Mouse (Mus musculus) telencephalon, adult 2 months (tissue): ENCODE results near the gene Rnf114.

ENCODE experiments used
- DNase-seq: peaks from one replicate; pipeline ENCODE4 v3.0.0-alpha.2; 2011; ENCODE audit warnings: low read depth, low spot score

The Rnf114 gene

DNA sequence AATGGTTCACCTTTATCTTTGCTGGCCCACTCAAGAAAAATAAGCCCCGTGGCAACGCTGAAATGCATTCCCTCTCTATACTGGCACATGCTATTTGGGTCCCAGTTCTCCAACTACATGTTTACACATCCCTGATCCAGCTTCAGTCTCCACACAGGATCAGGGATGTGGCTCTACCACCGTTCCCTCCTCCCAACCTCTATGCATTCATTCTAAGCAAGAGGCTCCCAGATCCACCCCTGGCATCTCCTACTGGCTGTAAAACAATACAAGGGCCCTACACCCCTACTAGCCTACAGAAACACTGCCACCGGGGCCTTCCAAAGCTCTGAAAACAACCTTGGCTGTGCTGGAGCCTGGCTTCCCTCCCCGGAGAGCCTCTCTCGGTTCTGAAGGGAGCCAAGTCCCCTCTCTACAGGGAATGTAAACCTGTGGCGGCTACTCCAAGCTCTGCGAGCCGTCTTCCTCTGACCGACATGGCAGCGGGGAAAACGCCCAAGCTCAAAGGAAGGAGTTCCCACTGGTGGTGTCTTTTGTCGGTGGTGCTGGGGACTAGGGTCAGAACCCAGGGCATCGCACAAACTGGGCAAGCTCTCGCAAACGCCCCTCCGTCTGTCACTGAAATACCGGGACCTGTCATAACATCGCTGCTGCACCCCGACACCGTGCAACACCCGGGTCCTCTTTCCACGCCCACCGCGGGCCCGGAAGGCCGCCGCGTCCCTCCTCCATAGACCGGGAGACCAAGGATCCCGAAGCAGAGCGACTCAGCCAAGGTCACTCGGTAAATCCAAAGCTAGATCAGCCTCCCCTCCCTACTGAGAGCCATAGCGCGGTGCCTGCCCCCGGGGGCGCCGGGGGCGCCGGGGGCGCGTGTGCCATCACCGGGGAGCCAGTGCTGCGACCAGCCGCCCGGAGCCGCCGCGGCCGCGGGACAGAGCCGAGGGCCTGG lies at the start of gene Rnf114:
Gene Rnf114 (plus strand): TSS at position 889 of the 952 bp plus-strand sequence.
- no peak for DNase-seq

DNA sequence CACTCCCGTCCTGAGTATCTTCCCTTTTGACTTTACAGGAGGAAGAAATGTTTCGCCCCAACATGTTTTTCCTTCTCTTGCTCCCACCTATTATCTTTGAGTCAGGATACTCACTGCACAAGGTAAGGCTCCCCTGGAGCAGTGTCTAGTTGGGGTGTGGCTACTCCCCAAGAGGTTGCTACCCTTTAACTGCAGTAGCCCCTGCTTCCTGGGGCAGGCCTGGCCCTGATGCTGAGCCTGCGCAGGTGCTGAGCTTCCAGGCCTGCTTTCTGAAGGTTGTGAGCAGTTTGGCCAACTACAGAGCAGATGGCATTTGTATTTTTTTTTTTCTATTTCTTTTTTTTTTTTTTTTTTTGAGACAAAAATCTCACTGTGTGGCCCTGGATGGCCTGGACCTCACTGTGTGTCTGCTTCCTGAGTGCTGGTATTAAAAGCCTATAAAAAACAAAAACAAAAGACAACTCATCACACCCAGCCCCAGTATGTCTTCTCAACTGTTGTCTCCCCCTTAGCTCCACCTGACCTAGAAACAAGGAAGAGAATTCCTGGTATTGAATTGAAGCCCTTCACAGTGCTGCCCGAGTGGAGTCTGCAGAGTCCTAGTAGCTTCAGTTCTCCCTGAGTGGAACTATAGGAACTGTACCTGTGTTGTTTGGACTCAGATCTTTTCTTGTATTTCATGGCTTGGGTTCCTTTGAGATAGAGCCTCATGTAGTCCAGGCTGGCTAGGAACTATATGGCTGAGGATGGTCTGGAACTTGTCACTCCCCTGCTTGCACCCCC lies 48.8 kb upstream of the Rnf114 start:
- DNase-seq, result no peak

DNA sequence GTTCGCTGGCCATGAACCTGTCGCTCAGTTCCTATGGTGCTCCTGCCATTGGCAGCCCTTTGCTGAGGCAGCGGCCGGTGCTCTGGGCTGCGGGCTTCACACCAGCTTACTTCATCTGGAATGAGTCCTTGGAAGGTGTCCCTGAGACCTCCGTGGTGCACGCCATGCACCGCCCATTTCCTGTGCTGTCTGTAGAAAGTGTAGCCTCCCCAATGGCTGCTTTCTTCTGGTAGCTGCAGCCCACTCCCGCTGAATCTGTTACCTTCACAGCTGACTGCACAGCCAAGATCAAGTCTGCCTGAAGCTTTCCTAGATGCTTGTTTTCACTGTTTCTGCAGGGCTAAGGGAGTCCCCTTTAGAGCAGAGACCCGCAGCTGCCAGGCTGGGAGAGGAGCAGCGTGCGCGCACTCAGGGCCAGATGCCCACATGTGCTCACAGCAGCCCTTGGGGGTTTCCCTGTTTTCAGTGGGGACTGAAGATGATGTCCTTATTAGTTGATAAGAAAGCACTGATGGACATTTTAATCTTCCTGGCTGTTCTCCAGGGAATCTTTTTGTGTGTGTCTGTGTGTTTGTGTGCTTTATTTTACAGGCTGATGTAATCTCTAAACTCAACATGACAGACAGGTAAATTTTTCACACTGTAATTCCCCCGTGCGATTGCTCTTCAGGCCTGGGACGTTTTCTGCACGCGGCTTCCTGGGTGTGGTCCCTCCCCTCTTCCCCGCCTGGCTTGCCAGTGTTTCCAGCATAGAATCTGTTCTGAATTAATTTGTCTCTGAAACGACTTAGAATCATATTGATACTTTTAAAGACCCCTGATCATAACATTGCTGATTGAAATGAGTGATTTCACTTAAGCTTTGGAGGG lies 46.3 kb upstream of the Rnf114 start:
- DNase-seq, result no peak

DNA sequence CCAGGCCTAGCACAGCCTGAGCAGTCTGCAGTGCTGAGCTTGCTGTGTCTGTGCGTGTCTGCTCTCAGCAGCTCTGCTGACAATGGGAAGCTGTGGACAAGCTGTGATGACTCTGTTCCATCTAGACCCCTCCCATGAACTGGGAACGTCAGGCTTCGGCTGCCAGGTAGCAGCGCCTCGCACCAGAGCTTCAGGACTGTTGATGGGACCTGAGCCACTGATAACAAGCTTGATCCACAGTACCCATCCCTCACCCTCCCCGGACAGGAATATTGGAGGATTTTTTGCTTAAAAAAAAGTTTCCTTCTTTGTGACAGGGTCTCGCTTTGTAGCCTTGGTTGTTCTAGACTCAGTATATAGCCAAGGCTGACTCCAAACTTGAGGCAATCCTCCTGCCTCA lies 45.2 kb upstream of the Rnf114 start:
- no peak for DNase-seq

DNA sequence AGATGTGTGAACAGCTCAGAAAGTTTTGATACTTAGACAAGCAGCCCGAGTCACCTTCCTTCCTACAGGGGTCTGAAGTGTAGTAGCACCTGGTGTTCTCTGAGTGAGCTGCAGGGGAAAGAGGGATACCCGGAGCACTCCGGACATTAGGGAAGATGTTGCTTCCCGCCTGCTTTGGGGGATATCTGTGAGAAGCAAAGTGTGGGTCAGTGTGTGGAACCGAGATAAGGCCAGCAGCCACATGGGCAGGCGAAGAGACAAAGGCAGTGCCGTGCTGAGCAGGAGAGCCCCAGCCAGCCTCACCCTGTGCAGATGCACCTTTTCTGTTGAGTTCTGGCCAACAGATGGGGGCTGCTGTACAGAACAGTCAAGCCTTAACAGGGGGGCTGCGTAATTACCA lies 44.8 kb upstream of the Rnf114 start:
- no peak for DNase-seq

DNA sequence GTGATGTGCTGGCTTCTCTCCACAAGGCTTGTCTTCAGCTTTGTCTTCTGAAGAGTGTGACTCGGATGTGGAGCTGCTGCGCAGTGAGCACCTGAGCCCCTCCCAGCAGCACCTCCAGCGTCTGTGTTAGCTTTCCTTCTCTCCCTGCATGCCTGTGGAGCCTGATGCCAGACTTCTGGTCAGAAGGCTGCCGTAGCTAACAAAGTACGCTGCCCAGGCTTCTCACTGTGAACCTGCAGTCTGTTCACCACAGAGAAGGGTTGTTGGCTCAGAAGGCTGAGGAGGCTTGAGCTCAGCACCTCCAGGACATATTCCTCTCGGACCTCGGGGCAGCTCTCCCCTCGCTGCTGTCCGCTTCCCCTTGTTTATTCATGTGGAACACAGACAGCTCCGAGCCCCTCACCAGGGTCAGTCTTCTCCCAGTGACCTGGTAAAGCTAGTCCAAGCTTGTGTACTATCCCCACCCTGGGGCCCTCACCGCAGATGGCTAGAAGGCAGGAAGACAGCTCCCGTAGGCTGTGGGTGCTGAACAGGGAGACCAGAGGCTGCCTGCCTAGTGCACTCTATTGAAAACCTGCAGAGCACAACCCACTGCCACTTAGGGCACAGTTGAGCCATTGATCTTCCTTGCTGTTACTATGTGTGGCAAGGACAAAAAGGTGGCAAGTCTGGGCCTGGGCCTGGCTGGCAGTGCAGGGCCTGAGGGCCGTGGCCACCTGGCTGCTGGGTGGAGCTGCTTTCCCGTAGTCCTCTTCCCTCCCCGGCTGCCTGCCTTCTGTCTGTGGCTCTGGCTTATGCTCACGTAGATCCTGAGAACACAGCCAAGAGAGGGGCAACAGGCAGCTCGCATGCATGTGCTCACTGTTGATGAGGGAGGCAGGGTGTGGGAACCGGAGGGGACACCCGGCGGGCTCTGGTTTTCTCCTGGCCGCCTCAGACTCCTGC lies 42.8 kb upstream of the Rnf114 start:
- DNase-seq, result no peak

DNA sequence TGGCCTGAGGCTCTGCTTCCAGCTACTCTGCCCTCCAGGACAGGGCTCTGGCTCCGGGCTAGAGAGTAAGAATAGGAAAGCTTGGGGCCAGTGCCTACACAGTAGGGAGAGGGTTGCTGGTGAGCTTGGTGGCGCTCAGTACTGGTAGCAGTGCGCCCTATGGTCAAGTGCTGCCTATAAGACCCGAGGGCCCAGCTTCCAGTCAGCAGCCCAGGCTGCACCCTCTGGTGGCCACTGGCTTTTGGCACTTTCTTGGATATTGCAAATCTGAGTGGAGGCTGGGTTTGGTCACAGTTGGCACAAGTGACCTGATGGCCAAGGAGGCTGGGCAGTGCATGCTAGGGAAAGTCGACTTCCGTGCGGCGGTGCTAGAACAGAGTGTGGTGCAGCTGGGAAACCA lies 41.8 kb upstream of the Rnf114 start:
- DNase-seq, result no peak

DNA sequence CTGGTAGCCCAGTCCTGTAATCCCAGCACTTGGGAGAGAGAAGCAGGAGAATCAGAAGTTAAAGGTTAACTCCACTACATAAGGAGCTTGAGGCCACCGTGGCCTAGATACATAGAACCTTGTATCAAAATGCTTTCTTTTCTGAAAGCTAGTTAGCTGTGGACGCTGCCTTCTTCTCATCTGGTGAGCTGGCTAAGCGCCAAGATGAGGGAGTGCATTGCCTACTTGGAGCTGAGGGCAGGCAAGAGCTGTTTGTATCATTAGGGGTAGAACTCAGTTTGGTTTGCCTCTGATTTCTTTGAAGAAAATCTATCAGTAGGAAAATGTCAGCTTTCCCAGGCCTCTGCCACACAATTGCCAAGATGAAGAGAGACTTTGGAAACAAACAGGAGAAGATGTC lies 38.6 kb upstream of the Rnf114 start:
- no peak for DNase-seq

DNA sequence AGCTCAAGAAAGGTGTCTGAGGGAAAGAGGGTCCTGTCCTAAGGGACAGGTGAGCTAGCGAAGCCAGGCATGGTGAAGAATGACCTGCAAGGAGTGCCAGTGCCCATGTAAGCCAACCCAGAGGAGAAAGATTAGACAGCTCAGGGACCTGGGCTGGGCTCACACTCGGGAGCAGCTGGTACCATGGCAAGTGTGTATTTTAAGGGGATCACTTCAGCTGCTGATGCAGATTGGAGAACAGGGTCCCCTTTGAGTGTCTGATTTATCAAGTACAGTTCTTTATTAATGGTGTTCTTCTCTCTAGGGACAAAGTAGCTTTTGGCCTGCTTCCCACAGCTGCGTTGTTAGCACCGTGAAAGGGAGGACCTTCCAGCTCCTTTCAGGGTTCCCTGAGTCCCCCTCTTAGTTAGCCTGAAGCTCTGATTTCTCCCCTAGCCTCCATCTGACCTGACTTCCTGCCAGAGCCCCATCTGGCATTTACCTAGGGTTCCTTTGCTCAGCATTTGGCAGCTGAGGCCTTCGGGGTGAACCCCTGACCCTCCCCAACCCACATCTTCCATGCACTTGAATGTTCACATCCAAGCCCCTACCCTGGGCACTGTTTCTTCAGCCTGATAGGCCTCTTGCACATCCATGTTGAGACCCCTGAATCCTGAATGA lies 36.0 kb upstream of the Rnf114 start:
- DNase-seq, result no peak

DNA sequence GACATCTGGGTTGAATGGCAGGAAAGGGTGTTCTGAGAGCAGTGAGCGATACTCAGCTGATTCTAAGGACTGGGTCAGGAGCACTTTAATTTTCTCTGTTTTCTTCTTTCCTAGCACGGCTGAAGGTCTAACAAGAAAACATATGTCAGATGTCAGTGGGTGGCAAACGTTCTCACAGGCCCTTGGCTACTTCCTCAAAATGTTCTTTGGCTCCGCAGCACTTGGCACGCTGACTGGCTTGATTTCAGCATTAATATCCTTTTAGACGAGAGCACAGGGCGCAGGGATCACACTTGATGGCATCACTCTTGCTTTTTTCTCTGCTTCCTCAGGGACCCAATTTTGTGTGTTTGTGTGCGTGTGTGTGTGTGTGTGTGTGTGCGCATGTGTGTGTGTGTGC lies 35.2 kb upstream of the Rnf114 start:
- no peak for DNase-seq

DNA sequence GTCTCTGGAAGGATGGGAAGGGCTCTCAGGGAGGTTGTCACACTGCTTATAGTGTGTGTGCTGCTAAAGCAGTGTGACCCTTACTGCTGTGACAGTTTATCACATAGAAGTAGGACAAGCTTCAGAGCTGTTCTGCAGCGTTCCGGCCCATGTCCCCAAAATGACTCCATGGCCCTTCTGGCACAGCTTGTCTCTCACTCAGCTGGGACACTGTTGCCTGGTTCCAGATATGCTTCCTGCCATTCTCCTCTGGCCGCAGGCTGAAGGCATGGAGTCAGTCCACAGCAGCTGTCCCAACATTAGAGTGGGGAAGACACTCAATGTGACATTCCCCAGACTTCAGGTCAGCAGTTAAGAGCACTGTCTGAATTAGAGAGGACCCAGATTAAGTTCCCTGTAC lies 33.9 kb upstream of the Rnf114 start:
- no peak for DNase-seq

DNA sequence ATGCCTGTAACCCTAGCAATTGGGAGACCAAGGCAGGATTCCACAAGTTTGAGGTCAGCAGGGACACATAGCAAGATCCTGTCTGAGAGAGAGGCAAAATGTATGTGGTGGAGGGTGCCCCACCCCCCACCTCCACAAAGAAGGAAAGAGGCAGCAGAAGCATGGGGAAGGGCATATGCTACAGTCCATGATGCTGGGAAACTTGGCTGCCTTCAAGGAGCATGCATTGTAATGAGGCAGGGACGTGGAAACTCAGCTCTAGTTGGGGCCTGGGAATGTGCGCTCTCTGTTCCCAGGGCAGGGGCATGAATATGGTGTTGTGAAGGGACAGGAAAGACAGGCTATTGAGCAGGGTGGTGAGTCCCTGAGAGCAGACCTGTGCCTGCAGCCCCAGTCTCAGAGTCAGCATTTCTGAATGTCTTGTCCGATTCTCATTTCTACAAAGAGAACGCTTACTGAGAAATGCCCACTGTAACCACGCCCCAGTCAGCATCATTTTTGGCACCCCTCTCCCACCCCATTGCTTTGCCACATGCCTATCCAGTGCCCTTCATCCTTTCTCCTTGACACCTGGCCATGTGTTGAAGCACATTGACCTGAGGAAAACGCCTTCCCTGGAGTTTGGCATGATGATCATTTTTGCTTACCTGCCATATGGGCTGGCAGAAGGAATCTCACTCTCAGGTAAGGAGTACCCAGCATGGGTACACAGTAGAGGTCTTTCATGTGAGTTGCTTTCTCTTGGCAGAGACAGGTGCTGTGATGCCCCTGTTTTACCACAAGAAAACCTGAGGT lies 33.2 kb upstream of the Rnf114 start:
- no peak for DNase-seq

DNA sequence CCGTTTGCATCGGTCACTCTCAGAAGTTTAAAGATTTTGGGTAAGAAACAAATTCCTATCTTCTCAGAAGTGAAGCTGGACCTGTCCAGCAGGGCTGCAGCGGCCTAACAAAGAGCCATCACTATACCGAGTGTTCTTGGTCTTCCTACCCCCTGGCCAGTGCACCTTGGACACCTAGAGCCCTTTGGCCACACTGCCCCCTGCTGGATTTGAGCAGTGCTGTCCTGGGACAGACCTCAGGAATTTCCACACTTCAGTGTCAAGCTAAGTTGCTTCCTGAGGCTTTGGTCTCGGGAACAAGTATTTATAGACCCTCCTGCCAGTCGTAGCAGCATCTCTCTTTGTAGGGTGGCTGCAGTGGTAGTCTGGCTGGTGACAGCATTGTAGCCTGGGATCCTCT lies 29.5 kb upstream of the Rnf114 start:
- no peak for DNase-seq

DNA sequence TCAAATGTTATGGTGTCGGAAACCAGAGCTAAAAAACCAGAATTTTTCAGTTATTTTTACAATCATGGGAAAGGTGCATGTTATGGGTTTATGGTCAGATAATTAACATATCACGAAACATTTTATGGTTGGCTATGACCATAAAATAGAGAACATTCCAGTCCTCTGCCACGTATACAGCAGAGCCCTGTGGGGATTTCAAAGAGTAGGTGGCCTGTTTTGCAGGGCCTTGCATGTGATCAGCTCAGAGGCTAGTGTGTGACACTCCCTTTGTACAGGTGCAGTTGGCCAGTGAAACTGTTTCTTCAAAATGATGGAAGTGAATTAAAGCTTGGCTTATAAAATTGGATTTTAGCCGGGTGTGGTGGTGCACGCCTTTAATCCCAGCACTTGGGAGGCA lies 28.6 kb upstream of the Rnf114 start:
- no peak for DNase-seq

DNA sequence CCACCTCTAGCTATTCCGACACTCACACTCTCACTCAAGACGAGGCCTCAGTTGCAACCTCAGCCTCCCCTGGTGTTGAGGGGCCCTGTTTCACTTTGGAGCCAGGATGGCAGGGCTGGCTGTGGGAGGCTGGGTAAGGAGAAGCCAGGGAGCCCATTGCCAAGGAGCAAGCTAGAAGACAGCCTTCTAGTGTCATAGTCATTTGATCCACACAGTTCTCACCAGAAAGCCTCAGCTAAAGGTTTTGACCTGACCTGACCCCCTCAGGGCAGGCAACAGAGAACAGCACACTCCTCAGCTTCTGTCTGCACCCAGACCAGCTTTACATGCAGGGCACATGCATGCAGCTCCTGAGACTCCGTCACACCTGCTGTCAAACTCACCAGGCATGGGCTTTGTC lies 26.5 kb upstream of the Rnf114 start:
- no peak for DNase-seq

DNA sequence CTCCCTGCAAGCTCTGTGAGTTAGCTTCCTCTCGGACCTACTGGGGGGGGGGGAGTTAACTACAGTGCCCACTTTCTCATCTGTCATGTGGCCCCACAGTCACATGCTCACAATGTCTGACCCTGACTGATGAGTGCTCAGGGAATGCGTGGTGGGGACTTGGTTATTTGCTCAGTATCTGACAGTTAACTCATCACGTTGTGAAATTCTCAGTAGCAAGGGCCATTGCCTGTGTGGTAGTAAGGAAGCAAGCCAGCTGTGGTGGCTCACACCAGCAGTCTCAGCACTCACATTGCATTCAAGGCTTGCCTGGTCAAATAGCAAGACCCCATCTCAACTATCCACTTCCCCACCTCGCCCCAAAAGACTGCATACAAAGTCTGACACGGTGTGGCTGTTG lies 25.2 kb upstream of the Rnf114 start:
- DNase-seq, result no peak

DNA sequence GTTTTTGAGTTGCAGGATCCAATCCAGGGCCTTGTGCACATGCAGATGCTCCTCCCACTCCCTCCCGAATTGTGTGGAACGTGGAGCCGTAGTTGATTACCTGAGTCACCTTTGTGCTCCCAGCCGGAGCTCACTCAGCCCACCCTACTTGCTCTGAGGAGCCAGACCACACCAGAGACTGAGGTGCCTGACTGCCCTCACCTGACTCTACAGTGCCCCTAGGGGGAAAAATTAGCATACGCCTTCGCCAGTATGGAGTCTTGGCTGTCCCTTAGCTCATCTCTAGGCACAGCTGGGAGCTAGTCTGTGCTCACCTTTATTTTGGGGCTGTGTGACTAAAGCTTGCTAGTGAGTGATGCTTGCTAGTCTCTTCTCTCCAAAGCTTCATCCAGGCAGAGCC lies 24.0 kb upstream of the Rnf114 start:
- no peak for DNase-seq

DNA sequence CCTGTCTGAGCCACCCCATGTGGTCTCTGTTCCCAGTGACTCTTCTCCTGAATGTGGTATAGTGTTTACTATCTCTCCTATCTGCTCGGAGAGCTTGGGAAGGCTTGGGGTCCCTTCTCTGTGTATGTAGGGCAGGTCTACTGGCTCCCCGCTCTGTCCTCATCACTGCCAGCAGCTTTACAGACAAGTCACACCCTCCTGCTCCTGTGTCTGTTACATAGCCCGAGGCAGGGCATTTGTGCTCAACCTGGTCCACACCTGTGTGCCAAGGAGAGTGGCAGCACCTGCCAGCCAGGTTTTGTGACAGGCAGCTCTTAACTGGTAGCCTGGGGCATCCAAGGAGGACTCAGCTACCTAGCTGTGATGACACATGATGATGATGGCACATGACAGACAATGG lies 21.8 kb upstream of the Rnf114 start:
- DNase-seq, result no peak

DNA sequence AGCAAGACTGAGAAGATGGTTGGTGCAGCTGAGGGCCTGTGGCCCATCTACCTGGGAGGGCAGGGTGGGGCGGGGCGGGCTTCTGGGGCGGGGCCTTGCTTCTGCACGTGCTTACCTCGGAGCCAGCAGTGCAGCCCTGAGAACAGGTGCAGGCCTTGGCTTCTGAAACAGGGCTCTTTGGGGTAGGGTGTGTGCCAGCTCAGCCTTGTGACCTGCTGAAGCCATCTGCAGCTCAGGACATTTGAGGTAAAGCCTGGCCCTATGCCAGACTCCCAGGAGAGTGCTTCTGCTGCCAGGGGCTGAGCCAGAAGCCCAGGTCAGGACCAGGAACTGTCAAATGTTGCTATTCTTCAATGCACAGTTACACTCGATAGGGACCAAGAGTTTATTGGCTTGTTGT lies 20.9 kb upstream of the Rnf114 start:
- DNase-seq, result no peak
